Mouse (Mus musculus): ENCODE measurements at regions not wholly inside any gene's neighbourhood (a gene's known extent, or its start where the extent isn't known, plus 50 kb on each side); places are given as distances from the start of the nearest gene placed in this dataset.

DNA sequence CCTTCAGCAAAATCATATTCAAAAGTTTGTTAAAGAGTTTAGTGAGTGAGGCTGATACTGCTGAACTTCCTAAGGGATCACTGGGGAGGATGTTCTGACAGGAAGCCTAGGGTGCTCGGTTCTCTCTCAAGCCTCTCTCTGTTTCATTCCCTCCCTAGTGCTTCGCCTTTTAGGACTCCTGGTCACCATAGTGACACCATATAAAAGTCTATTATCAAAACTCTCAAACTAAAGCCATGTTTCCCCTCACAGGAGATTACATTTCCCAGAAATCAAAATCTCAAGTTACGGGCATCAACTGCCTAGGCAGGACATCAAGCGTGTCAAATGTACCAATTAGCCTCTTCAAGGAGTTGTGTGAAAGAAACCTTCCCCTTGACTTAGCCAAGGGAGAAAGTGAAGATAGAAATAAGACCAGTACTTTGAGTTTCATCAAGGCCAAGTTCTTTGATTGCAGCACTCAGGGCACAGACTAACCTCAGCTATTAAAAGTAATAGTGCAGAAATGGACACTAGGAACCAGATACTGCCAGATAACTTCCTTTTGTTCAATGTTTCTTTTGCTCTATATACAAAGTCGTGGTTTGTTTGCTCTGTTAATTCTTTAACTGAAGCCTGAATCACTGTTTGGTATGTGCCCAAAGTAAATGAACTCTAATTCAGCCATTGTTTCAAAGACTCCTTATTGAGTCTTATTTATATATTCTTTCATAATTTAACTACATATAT lies 752.6 kb downstream of the Jrkl start:
- DNase-seq, result no peak

DNA sequence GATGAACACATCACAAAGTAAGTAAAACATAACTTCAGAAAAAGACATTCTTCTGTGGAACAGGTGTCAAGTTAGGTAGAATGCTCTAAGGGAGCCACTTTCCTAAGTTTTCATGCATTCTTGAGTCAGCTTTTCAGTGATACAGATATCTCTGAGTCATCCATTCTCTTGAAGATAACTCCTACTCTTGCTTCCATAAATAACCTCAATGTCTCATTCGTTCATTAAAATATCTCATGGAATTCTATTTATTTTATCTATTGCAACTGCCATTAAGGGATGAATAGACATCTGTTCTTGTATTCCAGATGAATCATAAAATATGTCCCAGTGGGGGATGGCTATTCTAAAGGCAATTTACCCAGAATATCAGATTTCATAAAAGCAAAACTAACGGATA lies 787.8 kb downstream of the Jrkl start:
- DNase-seq, result no peak

DNA sequence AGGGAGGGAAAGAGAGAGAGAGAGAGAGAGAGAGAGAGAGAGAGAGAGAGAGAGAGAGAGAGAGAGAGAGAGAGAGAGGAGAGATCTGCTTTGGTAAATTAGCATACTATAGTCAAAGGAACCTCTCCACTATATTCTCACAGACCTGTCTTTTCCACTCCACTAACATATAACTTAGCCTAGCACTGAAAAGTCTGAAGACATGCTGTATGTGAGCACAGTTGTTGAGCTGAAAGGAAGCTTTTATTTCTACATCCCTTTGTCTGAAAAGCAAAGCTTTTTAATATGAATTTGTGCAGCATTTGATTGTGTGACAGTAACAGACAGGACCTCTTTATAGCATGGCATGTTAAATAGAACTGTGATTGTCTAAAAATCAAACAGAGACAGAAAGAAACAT lies 788.9 kb downstream of the Jrkl start:
- DNase-seq, result no peak

DNA sequence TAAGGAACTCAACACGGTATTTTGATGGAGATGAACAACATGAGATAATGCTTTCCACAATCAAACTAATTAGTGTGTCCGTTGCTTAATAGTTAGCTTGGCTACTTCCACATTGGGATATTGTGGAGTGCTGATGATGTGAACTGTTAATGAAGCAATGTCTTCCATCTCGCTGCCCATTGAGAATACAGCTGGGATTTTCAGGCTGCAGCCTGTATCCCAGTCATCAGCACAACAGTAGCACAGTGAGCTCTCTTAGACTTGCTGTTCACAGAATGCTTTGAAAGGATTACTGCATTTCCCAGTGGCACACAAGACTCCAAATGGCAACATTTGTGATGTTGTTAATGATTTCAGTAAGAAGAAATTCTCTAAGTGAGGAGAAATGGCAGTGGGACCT lies 811.5 kb downstream of the Jrkl start:
- no peak for DNase-seq

DNA sequence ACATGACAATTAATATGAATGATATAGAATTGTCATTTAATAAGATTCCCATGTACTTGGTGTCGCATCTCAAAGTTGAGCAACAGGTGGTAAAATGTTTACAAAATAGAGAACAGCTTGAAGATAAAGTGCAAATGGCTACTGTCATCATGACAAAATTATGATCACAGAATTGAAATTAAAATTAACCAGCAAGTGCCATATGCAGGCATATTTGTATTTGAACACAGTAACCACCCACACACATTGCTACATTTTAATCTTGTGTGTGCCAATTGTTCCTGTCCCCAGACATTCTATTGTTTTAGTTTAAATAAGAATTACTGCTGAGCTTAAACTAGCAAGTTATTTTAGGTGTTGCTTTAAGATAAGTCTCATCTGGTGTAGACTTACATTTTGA lies 823.7 kb downstream of the Jrkl start:
- DNase-seq, result no peak

DNA sequence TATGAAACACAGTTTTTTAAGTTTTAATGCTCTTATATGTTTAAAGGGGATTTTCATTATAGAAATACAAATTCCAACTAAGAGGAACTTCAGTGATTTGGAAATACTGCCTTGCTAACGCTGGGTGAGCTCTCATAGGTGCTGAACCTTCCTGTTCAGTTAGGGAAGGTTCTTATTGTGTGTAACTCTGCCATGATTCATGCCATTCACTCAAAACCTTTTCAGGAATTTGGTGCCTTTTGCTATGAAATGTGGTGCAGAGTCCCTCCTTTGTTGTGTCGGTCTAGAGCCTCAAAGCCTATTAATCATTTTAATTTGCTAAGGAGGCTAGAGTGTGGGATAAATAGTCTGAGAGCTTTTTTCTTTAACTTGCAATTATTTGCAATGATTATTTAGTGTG lies 837.1 kb downstream of the Jrkl start:
- no peak for DNase-seq

DNA sequence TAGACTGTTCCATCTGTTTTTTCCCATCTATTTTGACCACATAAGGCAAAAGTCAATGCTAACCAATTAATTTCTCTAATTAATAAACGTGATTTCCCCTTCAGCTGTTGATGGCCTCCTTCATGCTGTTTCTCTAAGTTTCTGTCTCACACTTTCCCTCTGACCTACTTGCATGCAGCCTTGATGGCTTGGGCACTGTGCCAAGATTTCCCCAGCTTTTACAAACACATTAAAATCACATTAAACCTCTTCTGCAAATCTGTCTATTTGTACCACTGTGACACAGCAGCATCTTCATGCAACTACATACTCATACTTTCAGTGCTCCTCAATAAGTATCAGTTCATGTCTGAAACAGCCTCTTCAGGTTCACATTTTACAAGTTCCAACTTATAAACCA lies 841.4 kb downstream of the Jrkl start:
- peak in 1 of 2 experiments; percentile 23 for DNase-seq

DNA sequence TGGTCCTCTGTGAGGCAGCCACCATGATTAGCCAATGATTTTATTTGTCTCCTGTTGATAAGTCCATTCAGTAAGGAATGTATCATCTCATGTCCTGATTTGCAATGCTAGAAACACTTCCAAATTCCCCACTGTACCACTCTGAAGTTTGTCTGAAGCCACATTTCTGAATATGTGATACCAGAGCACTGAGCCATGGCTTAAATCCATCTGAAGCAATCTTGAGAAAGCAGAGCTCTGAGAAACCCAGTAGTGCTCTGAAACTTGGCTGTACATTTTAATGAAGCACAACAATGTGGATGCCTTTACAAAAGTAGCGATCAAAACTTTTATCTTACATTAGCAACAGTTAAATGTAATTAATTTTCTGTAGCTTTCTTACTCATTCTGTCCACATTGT lies 850.0 kb downstream of the Jrkl start:
- DNase-seq, result no peak

DNA sequence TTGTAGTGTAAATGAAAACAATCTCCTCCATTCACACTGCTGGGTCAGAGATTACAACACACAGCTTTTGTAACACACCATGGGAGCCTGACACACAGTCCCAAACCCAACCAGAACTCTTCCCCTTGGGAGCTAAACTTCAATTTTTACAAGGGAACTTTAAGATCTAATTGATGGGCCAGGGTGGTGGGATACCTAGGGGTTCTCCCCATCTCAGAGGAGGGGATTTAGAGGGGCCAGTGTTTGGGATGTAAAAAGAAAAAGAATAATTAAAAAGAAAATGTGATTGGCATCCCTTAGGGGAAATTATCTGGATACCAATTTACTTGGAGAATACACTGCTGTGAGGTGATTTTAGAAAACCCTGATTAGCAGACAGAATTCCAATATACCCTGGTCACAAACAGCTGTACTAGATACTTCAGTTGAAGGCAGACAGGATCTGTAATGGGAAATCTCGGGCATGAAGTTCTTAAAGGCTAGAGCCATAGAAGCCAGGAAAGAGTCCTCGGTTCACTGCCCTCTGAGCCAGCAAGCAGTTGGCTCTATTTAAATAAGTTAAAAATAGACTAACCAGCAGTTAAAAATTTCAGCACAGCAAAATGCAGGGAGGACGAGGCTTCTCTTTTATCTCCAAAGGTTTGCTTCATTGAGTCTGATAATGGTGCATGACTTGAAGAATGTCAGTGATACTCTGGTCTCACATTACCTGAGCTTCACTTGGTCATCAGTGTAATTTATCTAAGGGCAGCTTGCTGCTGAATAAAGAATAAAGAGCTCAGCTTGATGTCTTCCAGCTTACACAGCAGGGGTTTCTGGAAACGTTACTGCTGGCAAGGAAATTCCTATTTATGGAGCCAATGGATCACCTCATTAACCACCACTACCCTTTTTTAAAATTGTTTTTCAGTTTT lies 864.6 kb downstream of the Jrkl start:
- DNase-seq, result peak; percentile 4 to 12

DNA sequence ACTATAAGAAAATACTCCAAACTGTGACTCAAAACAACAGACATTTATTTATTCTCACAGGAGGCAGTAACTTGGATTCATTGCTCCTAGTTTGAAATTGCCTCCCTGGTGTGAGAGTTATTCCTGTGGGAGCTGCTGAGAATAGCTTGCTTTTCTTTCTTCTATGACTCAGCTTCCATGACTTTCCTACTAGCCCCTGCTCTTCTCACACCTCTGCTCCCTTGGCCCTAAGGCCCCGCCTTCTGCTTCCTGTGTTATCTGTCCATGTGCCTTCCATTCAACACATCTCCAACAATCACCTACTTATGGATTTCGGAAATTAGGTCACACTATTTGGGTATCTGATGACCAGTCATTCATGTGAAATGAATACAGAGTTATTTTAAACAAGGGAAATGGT lies 865.6 kb downstream of the Jrkl start:
- no peak for DNase-seq

DNA sequence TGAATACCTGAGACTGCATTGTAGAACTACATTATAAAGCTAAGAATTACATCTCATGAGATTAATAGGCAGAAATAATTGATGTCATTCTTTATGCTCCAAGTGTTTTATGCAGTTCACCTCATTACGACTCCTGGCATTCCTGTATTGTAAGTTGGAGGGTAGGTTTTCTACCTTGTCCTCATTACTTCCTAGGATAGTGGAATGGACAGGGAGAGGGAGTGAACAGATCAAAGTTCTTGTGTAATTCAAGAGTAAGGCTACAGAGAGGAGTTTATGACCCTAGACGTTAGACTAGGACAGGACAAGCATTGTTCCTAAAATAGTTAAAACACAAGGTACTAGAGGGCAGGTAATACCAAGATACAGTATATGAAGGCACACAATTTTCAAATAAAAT lies 901.3 kb downstream of the Jrkl start:
- DNase-seq, result no peak

DNA sequence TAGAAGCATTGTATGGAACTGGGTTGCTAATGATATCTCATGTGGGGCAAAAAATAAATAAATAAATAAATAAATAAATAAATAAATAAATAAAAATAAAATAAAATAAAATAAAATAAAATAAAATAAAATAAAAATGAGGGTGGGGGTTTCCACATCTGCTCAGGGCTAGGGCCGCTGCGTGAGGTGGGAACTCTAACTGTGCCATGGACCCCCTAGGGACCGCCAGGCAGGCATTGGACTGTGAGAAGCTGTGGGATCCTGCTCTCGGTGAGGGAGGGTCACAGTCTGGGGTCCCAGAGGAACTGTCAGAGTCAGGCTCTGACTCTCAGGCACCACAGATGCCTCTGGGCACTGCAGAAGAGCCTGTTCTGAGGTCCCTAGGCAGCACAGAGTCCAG lies 904.2 kb downstream of the Jrkl start:
- DNase-seq, result no peak

DNA sequence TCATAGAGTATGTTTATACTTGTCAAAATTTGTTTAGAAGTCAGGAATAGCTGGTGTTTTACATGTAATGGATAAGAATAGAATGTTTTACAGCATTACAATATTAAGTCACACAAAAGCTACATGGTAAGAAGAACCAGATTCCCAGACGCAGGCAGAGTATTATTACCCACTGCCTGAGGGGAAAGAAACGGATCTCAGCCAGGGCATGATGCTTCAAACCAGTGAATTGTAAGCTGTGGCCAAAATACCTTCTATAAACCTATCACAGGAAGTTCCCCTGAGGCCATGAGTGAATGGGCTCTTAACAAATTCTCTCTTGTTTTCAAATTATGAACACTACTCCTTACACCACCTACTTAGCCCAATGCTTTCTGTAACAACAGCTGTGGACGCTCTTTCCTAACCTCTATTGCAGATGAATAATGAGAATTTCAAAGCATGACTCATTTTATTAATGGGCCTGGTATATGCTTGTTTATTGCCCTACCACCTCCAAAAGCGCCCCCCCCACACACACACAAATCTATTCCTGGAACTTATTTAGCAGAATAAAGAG lies 932.0 kb downstream of the Jrkl start:
- no peak for DNase-seq

DNA sequence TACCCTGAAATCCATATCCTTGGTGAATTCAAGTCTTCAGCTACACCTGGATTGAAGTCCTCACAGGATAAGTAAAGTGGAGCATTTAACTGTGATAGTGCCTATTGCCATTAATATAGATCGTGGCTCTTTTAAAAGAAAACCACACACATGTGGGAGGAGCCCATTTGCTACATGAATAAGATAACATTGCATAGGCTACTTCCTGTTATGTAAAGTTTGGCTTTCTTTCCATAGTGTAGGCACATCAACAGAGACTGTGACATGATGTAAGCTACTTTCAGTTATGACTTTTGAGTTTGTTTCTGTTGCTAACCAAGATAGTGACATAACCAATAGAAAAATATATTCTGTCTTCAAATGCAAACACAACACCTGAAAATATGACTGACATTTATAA lies 932.6 kb downstream of the Jrkl start:
- no peak for DNase-seq
